Mouse (Mus musculus) adrenal gland, postnatal 36 days (tissue): ENCODE measurements at regions not wholly inside any gene's neighbourhood (a gene's known extent, or its start where the extent isn't known, plus 50 kb on each side); places are given as distances from the start of the nearest gene placed in this dataset.
"Not testable (repeated sequence)": the region's sequence is repeated elsewhere in the genome, so short reads cannot be mapped to it uniquely, and the experiment has no call there.

ENCODE experiments used
- DNase-seq, 2 experiments: peaks; one replicate each; pipeline ENCODE4 v3.0.0; 2021; ENCODE audit warnings: mixed read lengths in 1 of 2

DNA sequence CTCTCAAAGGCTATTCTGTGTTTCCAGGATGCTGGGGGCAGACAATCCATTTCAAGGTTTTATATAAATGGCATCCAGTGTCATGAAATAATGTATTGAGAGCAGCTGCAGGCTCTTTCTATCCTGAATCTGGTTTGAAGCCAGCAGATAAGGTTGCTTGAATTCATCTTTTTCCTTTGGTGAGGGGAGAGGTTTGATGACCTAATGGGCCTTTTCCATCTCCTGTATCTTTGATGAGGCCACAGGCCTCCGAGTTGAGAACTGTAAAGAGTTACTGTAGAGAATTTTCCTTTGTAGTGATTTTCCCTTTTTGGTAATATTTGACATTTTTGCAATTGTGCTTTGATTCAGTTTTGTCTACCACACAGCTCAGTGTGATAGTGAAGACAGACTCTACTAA lies 458.8 kb upstream of the 1700008P02Rik start:
- no peak for DNase-seq

DNA sequence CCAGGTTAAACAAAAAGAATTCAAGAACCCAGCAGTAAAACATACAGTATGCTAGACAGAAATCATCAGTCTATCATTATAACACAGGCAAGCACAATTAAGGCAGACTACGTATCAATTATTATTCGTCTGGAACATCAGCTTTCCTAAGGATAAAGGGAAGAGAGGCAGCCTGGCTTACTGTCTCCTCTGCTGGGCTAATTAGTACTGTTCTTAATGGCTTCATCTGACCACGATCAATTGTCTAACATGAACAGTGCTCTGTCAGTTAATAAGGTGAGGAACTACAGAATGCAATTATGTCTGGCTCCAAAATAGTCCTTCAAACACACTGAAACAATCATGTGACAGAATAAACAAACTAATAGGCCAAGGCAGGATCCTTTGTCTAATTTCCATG lies 456.6 kb upstream of the 1700008P02Rik start:
- DNase-seq, result no peak

DNA sequence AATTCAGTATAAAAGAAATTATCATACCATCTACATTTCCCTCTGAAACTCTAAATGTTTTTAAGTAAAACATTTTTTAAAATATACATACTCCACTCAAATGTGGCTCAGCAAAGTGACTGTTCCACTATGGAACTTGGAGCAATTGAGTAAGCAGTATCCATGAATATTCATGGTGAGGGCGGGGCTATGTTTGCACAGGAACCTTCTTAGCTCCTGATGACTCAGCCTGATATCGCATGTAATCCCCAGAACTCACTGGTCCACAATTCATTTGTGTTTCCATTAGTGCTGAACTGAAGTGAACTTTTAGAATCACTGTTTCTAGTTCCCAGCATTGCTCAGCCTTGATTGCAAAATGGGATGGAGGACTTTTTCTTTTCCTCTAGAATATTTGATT lies 454.2 kb upstream of the 1700008P02Rik start:
- no peak for DNase-seq

DNA sequence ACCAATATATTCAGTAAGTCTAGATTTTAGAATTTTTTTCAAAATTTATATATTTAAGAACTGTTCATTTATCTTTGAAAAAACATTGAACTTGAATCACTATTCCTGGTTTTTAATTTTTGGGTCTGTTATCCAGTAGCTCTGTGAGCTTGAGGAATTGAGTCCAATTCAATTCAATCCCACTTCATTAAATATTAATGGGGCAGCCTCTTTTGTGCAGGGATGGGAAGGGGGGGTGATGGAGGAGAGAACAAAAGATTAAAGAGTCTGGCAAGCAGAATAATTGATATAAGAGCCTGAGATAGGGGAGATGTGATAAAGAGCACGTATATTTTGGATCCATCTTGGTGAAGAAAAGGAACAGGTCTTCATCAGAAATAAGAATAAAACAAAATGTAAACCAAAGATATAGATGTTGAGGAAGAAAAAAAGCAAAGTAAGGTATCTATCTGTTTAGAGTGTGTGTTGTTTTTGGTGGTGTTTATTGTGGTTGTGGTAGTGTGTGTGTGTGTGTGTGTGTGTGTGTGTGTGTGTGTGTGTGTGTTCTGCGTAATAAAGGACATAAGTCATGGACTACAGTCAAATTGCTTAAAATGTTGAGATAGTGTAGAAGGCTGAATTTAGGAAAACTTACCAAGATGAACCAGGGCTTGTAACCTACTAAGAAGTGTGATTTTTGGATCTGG lies 421.3 kb upstream of the 1700008P02Rik start:
- no peak for DNase-seq

DNA sequence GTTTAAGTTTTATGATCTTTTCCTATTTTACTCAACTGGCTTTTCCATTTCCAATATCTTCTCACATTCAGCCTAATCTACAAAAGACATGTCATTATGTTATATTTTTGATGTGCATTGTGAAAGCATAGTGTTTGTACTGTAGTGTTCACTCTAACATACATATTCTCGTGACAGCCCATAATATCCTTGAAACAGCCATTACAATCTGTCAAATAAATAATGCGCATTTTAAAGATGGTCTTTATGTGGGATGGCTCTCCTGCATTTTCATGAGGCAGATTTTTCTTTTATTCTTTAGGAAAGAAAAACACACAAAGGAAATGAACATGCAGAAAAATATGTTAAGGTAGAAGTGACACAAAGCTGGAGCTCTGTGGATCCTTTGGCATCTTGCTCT lies 415.6 kb upstream of the 1700008P02Rik start:
- DNase-seq, result no peak

DNA sequence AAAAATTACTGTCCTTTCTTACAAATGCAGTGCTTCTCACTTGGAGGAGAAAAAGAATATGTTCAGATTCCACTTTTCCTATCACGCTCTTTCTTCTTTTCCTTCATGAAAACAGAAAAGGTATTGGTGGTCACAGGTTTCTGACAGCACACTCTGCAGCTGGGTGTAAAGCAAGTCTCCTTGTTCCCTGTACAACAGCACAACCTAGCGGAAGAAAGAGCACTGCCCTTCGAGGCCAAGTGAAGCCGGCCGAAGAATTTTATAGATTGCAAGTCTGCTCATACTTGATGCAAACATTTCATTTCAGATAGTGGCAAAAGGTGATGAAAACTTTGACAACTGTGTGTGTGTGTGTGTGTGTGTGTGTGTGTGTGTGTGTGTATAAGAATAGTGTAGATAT lies 407.6 kb upstream of the 1700008P02Rik start:
- DNase-seq, result peak; percentile 26 to 27

DNA sequence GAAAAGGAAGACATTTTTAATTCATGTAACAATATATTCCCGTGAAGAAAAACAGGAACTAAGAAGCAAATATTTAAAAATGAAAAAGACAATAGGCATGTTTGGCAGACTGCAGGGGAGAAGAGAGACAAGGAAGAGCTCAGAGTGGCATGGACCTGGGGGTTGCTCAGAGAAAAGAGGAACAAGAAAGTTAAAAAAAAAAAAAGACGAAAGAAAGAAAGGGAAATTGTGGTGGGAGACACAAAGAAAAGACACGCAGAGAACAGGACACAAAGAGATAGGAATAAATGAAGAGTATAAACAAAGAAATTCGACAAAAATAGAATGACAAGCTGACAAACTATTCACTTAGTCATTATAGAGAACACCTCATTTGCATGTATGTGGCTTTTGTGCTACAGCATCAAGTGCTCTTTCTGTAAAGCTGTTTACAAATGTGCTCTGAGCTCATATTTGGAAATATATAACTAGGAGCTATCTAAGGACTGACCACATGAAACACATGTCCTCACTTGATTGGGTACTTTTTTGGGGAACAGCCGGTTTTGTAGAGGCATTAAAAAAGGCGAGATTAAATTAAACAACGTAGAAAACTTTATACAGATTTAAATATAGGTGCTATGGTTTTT lies 394.2 kb upstream of the 1700008P02Rik start:
- no peak for DNase-seq

DNA sequence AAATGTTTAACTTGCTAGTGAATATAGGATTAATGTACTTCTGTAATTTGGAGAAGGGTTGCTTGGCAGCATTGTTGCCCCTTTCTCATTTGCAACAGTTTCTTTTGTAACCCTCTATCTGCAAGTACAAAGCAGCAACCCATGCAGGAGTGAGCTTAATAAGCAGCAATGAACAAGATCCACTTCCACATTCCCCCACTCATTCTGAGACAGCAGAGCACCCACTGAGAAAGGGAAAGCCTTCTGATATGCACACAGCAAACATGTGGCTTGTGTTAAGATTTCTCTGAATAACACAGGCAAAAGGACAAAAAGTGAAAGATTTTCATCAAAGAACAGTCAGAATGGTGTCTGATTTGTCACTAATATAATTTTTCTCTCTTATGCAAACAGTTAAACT lies 393.3 kb upstream of the 1700008P02Rik start:
- no peak for DNase-seq

DNA sequence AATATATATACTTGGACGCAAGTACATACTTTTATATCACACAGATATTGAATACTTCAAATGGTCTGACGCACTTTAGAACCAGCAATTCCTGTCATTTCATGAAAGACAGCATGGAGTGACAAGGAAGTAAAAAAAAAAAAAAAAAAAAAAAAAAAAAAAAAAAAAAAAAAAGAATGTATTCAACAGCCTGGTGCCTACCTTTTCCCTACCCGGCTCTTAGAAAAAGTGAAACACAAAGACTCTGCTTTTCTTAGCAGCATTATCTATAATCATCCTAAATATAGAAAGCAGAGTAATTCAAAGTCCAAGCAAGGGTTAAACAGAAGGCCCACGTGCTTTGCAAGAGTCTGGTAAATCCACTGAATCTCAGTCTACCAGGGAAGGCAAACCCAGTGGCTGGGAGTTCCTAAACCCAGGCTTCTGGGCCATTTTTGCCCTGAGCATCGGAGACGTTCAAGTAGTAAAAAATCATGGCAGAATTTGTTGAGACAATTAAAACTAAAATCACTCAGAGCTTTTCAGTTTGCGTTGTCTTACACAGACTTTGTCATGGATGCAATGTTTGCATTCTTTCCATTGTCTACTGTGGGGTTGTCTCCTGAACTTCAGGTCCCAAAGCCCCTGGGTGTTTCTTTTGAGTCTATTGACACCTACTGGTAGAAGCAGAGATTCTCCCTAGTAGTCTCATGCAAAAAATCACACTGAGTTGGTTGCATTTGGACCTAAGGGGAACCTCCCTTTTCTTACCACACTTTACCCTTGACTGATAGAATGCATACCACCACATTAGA lies 390.2 kb upstream of the 1700008P02Rik start:
- no peak for DNase-seq

DNA sequence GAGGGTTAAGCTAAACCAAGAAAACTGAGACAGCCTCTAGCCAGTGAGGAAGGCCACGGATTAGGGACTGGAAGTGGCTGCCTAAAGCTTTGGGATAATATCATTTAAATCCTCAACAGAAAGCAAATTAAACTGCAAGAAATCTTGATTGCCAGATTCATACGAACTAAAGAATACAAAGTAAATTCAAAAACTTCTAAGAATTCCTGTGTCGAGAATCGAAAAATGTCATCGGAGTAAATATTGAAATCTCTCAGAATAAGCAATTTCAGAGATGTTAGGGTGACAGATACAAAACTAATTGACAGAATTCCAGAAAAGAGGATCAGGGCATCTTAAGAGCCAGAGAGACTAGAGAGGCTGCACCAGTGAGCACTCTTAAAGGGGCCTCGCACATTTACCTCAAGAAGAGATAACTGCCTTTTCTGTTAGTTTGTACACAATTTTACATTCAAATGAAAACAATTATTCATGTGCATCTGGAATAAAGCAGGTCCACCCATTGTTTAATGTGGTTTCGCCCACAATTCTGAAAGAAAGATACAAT lies 388.5 kb upstream of the 1700008P02Rik start:
- no peak for DNase-seq

DNA sequence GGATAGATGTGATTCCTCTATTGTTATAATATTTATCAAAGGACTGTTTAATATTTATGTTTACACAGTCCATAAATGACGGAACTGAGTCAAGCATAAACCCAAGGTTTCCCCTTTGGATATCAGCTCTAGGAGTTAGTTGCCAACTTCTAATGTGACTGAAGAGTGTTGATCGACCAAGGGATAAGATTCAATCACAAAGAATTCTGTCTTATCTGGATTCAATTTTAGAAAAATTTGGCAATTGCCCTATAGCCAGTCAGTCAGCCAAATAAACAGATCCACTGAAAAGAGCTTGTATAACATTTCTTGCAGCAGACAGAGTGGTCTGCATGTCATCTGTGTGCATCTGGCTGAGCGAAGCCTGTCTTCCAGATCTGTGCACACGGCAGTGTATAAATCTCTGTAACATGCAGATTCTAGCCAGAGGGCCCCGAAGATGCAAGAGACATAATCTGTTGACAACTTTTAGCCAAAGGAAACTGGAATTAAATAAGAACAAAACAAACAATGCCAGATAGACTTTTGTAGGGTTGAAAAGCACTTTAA lies 387.6 kb upstream of the 1700008P02Rik start:
- DNase-seq, result no peak

DNA sequence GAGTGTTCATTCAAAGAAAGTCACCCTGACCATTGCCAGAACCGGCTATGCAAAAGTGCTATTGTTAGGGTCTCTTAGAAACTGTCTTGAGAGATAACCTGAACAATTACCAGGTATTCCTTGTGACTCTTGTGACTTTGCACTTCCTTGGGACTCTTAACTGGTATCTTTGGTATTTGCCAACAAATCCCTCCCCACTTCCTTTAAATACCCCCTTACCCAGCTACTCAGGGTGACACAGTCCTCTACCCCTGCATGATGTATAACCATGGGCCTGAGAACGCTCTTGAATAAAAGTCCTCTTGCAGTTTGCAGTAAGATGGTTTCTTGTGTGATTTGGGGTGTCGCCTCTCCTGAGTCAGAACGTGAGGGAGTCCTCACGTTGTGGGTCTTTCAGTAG lies 371.5 kb upstream of the 1700008P02Rik start:
- DNase-seq, result not testable (repeated sequence)

DNA sequence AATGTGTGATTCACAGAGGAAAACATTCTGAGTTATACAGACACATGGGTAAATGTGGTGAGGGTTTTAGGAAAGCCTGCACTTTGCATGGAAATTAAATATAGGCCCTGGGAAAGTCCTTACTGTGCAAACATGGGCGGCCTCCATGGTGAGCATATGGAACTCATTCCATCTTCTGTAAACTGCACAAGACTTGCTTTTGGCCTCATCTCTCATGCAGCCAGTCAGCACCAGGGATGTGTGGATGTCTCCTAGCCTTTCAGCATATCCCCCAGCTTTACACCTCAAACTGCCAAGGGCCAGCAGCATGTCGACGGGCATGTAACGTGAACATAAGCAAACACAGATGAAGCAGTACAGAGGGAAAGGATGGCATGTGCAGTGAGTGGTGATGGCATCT lies 364.7 kb upstream of the 1700008P02Rik start:
- no peak for DNase-seq

DNA sequence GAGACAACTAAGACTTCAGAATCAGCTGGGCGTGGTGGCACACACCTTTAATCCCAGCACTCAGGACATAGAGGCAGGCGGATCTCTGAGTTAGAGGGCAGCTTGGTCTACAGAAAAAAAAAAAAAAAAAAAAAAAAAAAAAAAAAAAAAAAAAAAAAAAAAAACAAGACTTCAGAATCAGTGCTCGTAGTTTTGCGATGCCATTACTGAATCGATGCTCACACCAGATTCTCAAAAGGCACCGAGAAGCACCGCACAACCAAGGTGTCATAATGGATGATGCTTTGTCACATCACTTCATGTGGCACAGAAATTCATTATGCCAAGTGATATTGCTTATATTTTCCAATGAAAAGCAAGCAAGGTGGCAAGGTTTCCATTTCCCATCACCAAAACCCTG lies 337.4 kb upstream of the 1700008P02Rik start:
- DNase-seq, result no peak

DNA sequence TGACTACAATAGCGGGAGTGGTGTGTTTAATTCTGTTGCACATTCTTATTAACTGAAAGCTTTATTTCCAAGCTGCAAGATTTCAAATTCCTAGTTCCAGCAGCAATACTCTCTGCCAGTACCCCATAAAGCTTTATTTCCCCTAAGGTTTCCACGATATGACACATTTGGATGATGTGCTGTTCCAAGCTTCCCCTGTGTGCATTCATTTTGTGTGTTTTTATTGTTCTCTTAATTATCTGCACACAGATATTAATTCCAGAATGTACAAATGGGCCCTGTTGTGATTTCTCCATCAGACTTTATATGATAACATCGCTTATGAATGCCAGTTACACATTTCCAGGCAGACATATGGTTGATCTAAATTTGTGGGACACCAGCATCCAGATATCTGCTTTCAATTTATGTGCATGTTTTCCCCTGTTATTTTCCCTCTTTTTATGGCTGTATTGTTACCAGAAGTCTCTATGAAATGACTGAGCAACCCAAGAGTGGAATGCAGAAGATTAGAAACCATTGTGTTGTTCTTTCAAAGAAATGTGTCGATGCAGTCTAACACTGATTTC lies 312.4 kb upstream of the 1700008P02Rik start:
- DNase-seq, result no peak

DNA sequence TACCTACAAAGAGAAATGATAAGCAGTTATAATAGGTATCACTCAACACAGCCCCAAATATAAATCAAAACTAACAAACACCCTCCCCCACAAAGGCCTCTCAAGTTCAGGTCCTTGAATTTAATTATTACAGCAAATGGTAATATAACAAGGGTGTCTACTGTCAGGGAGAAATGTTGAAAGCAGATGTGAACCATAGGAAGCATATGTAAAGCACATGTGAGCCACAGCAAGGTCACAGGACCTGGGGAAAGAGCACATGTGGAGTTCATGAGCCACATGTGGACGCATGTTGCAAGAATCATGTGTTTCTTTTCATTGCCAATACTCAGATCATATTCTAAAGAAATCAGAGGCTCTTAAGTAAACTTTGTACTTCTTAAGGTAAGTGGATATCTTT lies 306.5 kb upstream of the 1700008P02Rik start:
- no peak for DNase-seq

DNA sequence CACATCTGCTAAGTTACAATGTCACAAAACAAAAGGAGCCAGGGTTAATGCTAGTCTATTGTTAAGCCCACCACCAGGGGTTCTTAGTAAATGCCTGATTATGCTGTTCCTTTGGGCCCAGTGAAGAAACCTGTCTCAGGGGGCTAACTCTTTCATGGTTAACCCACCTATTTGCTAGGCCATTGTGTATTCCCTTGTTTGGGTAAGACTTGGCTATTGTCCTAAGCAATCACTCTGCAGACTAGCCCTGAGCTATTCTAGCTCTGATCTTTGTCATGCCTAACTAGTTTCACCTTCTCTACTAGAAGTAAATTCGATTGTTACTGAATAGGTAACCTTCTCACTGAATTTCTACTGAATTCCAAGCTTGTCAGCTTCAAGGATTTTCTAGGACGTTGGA lies 302.4 kb upstream of the 1700008P02Rik start:
- DNase-seq, result not testable (repeated sequence)

DNA sequence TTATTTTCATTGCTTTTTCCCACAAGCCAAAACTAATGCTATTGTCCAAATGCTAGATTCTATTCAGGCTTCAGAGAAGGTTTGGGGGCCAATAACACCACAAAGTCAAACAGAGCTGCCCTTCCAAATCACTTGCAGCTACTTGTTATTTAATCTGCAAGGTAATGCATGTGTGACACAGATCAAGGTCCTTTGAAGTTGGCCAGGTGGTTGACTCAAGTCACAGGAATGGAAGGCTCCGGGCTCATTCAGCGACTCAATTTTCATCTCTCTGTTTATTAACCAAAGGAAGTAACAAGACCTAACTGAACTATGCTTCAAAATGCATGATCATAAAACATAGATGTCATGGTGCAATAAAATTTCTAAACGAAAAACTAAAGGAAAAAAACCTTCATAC lies 300.0 kb upstream of the 1700008P02Rik start:
- DNase-seq, result no peak

DNA sequence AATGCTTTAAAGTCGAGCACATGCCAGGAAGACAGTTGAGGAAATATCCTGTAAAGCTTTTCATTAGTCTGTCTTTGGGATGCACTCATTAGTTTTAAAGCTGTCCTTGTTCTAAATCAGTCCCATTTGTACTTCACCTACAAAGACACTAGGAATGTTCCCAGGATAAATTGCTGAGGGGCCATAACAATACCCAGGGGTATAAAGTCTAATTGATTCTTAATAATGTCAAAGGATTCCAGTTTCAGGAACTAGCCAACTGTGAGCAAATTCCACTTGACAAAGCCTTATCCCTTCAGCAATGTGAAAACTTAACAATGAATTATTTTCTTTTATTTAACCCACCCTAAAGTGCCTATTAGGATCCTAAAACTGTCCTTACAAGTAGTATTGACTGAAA lies 267.7 kb upstream of the 1700008P02Rik start:
- DNase-seq, result no peak

DNA sequence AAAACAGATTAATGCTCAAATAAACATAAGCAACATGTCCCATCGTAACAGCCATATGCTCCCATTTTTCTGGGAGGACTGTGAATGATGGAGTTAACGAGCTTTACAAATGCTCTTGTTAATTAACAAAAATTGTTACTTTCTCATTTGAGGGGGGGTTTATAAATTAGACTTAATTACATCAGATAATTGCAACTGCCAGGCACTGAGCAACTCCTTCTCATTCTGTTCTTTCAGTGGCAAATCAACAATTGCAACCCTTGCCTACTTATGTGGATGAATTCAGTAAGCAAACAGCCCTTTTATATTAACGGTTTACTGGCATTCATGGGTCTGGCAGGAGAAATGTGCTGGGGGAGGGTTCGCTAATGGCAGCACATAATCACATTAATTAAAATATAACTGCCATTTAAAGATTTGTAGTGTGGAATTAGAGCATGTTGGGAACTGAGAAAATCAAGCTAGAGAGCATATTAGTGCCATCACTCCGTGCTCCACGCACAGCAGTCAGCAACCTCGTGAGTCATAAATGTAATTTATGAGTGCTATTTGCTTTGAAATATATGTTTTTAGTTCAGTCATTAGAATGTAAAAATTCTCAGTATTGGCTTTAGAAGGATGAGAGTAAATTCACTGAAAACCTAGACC lies 266.9 kb upstream of the 1700008P02Rik start:
- no peak for DNase-seq

DNA sequence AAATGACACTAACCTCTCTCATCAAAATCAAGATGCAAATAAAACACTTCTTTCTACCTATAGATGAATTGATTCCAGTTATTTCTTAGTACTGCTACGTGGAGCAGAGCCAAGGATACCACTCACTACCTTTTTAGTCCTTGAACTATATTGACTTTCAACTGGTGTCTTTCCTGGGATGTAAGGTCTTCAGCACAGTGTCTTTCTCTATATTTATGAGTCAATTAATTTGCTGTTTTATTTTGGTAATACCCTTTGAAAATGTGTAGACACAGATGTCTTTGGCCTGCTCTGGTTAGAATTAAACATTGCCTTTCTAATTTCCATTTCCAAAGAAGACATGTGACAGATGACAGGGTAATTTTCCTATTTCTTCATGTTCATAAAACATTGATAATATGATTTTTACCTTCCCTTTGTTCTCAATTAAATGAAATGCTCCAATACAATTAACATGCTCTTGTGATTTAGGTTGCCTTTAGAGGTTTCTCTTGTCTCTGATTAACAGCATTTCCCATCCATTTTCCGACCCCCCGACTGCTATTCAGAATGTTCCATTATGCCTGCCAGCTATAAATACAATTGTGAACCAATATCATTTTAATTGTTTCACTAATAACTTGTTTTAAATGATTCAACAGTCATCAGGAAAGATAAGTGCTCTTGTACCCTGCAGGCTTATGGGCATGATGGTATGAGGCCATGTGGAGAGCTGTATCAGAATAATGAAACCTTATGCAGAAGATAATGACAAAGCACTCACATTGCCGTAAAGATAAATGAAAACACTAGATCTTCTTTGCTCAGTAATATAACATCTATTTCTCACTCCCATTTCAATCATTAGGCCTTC lies 266.2 kb upstream of the 1700008P02Rik start:
- DNase-seq, result no peak
